Mouse (Mus musculus) erythroblast, embryonic 14.5 days (primary cell): ENCODE measurements around the gene Rbfox2. TPM values are rescaled to one million over a fixed set of nuclear protein-coding genes. Genes with fewer than 3 reads are reported as not detected.

Experiments used
- H3K27me3 ChIP-seq: 2 replicates; pipeline ENCODE4 v1.6.1; 2012; ENCODE audit warnings: inconsistent platforms; ENCODE audit not compliant: control insufficient read depth
- H3K36me3 ChIP-seq: 2 replicates; pipeline ENCODE4 v1.6.1; 2012; ENCODE audit warnings: mild to moderate bottlenecking, inconsistent platforms; ENCODE audit not compliant: control insufficient read depth
- H3K4me1 ChIP-seq: 2 replicates; pipeline ENCODE4 v1.6.1; 2012; ENCODE audit warnings: inconsistent platforms; ENCODE audit not compliant: control insufficient read depth
- H3K4me3 ChIP-seq: replicated peaks from 2 replicates; pipeline ENCODE3; 2012; ENCODE audit warnings: moderate library complexity, mild to moderate bottlenecking, inconsistent platforms
- H3K9me3 ChIP-seq: 2 replicates; pipeline ENCODE4 v1.6.1; 2012; ENCODE audit warnings: low read length, inconsistent platforms, mixed read lengths; ENCODE audit not compliant: control insufficient read depth
- GATA1 ChIP-seq: IDR thresholded peaks from 2 replicates; pipeline ENCODE4 v1.6.1; 2012; ENCODE audit warnings: low read length, inconsistent platforms, mixed read lengths
- TAL1 ChIP-seq: IDR thresholded peaks from 3 replicates; pipeline ENCODE4 v1.6.1; 2012; ENCODE audit warnings: low read length, inconsistent platforms, mixed read lengths
- polyA plus RNA-seq: library from polyadenylated mRNA; stranded (reverse); fragments of >175 nt; gene quantifications from 2 replicates; pipeline ENCODE4 v1.2.3, GENCODE M21; 2012

The Rbfox2 gene
- polyA plus RNA-seq, 1 experiment = not detected

DNA sequence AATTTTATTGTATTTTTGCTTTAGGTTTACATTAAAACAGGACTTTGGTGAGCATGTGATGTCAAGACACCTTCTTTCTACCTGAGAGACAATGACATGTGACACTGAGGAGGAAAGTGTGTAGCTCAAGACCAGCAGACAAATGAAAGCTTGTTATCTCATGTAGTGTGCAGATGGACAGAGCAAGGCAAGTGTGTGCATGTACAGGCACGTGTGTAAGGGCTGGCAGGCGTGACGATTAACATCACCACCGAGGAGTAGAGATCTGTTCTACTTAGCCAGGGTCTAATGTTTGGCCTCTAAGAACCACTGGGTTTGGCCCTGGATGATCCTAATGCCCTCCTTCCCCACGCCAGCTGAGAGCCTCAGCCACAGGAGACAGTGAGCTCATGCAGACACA lies 216.3 kb downstream of the Rbfox2 start:
- Histone ChIP-seq H3K4me1 (no peaks in the 10 kb centered on the region), H3K36me3 (no peaks in the 10 kb centered on the region; the same call in 1 of the 2 replicates), H3K4me3 (no peak overlapping the region), H3K27me3 (no peaks in the 10 kb centered on the region), H3K9me3 (no peaks in the 10 kb centered on the region)
- TF ChIP-seq GATA1 (no peak), TAL1 (no peak)

DNA sequence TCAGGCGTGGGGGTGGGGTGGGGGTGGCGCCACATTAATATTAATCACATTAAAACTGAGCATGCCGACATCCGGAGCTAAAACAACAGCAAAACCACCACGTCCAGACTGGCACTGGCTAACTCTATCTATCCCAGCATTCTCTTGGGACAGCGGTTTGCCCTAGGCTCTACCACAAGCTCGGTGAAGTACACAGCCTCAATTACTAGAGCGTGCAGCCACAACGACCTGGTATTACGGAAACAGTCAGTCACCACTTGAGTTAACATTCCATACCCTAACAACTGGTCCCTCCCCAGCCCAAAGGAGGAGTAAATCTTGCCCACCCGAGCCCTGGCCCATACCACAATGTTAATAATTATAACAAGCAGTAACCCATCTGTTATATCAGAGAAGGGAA lies 217.6 kb downstream of the Rbfox2 start:
- Histone ChIP-seq H3K4me3 (no peak overlapping the region), H3K4me1 (no peaks in the 10 kb centered on the region), H3K36me3 (no peaks in the 10 kb centered on the region; the same call in 1 of the 2 replicates), H3K9me3 (no peaks in the 10 kb centered on the region), H3K27me3 (no peaks in the 10 kb centered on the region)
- TF ChIP-seq GATA1 = no peak
- no peak for TF ChIP-seq TAL1

- Histone ChIP-seq H3K4me1 (no peaks in the 10 kb centered on the region), H3K9me3 (no peaks in the 10 kb centered on the region), H3K36me3 (no peaks in the 10 kb centered on the region; the same call in 1 of the 2 replicates), H3K4me3 (no peak overlapping the region), H3K27me3 (no peaks in the 10 kb centered on the region)
- TF ChIP-seq GATA1 (no peak), TAL1 (no peak)
These were observed 220.3 kb downstream of the Rbfox2 start for GRCm38 (mm10) chr15:77086488-77086887.

DNA sequence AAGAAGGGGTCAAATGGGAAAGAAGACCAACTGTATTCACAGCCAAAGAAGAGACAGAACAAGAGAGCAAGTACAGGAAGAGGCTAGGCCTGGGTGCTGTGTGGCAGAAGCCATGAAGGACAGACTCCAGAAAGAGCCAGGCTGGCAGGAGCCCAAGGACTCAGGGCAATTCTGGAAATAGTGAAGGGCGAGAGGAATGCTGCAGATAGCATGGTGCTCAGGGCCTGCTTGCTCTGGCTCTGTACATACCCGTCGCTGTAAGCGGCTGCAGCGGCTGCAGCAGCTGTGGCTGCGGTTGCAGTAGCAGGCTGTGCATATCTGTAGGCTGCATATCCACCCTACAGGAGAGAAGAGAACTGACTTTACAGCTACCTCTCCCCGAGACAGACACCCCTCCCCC lies 221.0 kb downstream of the Rbfox2 start:
- H3K36me3 ChIP-seq = no peaks in the 10 kb centered on the region; the same call in 1 of the 2 replicates
- H3K4me3 ChIP-seq = no peak overlapping the region
- TF ChIP-seq TAL1 = no peak
- no peak for TF ChIP-seq GATA1
- H3K9me3 ChIP-seq = no peaks in the 10 kb centered on the region
- no peaks in the 10 kb centered on the region for H3K4me1 ChIP-seq
- H3K27me3 ChIP-seq = no peaks in the 10 kb centered on the region

DNA sequence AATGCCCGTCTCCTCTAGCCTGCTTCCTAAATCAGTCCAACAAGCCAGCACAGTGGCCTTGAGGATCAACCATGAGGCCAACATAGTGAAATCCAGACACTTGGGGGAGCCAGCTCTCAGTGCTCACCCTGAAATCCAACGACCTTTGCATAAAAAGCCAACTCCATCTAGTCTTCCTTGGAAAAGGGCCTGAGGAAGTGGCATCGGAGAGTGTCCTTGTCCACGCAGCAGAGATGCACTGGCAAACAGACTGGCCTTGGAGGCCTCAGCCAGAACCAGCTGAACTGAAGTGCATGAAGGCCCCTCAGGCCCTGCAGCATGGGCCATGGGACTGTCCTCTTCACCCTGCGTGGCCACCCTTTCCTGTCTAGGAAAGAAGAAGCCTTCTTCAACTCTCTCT lies 225.3 kb downstream of the Rbfox2 start:
- Histone ChIP-seq H3K4me3 (no peak overlapping the region), H3K27me3 (no peaks in the 10 kb centered on the region), H3K36me3 (no peaks in the 10 kb centered on the region; the same call in 1 of the 2 replicates), H3K4me1 (no peaks in the 10 kb centered on the region), H3K9me3 (no peaks in the 10 kb centered on the region)
- TF ChIP-seq GATA1 (no peak), TAL1 (no peak)

DNA sequence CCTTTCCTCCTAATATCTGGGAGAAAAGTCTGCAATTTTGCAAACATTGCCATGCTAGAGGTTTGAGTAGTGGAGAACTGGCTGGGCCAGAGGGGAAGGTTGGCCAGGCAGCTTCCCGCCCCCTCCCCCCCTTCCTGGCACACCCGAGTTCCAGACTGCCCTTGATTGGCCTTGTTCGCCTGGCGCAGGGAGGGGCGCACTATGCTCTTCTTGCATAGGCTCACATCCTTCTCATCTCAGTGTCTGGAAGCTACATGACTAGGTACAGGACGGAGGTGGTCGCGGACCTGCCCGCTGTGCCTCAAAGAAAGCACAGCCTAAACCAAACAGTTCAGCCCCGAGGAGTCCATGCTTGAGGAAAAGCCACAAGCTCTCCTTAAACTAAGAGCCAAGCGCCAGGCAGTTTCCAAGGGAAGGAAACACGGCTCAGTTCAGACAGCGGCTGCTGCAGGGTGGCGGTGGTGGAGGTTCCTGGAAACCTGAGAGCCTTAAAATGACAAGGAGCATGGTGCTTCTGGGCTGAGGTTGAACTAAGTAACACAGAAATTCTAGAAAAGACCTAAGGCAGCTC lies 226.0 kb downstream of the Rbfox2 start:
- no peaks in the 10 kb centered on the region; the same call in 1 of the 2 replicates for H3K36me3 ChIP-seq
- H3K9me3 ChIP-seq = no peaks in the 10 kb centered on the region
- no peaks in the 10 kb centered on the region for H3K4me1 ChIP-seq
- no peaks in the 10 kb centered on the region for H3K27me3 ChIP-seq
- TF ChIP-seq GATA1 = no peak
- no peak for TF ChIP-seq TAL1
- H3K4me3 ChIP-seq = no peak overlapping the region

DNA sequence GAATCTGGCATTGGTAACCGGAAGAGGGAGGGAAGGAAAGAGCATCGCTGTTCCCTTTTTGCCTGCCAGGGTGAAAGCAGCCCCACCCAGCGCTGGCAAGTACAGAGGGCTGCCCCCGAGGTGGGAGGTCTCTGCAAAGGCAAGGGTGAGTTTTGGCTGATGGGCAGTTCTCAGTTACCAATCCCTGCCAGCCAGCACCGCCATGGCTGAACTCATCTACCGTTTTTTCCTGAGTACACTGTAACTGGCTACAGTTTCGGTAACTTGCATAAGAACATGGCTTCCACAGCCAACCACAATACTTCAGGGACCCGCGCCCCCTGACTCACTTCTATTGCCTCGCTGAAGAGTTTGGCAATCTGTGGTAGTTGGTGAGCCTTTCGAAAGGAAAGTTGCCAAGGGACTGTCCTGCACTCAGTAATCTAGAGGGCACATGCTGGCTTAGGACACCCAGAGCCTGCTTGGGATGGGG lies 226.9 kb downstream of the Rbfox2 start:
- Histone ChIP-seq H3K4me3 (no peak overlapping the region), H3K4me1 (no peaks in the 10 kb centered on the region), H3K27me3 (no peaks in the 10 kb centered on the region), H3K36me3 (no peaks in the 10 kb centered on the region; the same call in 1 of the 2 replicates), H3K9me3 (no peaks in the 10 kb centered on the region)
- TF ChIP-seq GATA1 (no peak), TAL1 (no peak)

- H3K27me3 ChIP-seq = no peaks in the 10 kb centered on the region
- H3K4me1 ChIP-seq = no peaks in the 10 kb centered on the region
- no peak overlapping the region for H3K4me3 ChIP-seq
- H3K9me3 ChIP-seq = no peaks in the 10 kb centered on the region
- H3K36me3 ChIP-seq = no peaks in the 10 kb centered on the region; the same call in 1 of the 2 replicates
- TF ChIP-seq GATA1 (no peak), TAL1 (no peak)
These were observed 227.5 kb downstream of the Rbfox2 start for GRCm38 (mm10) chr15:77079256-77079822.

- no peak for TF ChIP-seq TAL1
- no peak for TF ChIP-seq GATA1
- no peaks in the 10 kb centered on the region for H3K27me3 ChIP-seq
- no peaks in the 10 kb centered on the region; the same call in 1 of the 2 replicates for H3K36me3 ChIP-seq
- no peaks in the 10 kb centered on the region for H3K4me1 ChIP-seq
- H3K9me3 ChIP-seq = no peaks in the 10 kb centered on the region
- H3K4me3 ChIP-seq = no peak overlapping the region
These were observed 228.0 kb downstream of the Rbfox2 start for GRCm38 (mm10) chr15:77078786-77079185.

DNA sequence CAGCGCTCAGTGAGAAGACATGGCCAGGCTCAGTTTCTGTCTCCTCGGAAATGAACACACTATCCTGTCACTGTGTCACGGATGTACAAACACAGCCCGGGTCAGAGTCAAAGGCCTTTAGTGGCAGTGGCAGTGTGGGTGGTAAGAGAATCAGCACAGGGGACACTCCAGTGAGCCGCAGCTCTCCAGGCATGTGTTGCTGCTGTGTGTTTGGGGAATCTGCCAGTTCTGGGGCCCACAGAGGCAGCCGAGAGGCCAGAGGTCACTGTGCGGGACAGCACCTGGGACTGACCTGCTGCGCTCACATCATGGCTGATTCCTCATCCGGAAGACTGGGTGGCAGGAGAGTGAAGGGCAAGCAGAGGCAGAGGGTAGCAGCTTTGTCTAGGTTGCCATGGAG lies 228.9 kb downstream of the Rbfox2 start:
- TF ChIP-seq TAL1 (no peak), GATA1 (no peak)
- H3K4me3 ChIP-seq = no peak overlapping the region
- H3K36me3 ChIP-seq = no peaks in the 10 kb centered on the region; the same call in 1 of the 2 replicates
- no peaks in the 10 kb centered on the region for H3K4me1 ChIP-seq
- no peaks in the 10 kb centered on the region for H3K9me3 ChIP-seq
- no peaks in the 10 kb centered on the region for H3K27me3 ChIP-seq
